Mouse (Mus musculus): ENCODE measurements around the gene Galnt17. TPM values are rescaled to one million over a fixed set of nuclear protein-coding genes. Genes with fewer than 3 reads are reported as not detected.

The Galnt17 gene
- polyA plus RNA-seq, 1 experiment from 2014 or later, result 10.9 TPM

- Histone ChIP-seq H3K9me3 (ENCODE audit: control insufficient read depth, low read length) (no peaks in the 10 kb centered on the region), H3K4me1 (replicated peaks; ENCODE audit: control insufficient read depth, insufficient read depth, low read length) (no peaks in the 10 kb centered on the region), H3K27me3 (replicated peaks; ENCODE audit: control insufficient read depth, insufficient read depth, low read length) (no peaks in the 10 kb centered on the region), H3K4me2 (ENCODE audit: low read length) (no peak overlapping the region), H3K27ac (ENCODE audit: low read length) (no peak overlapping the region), H3K9ac (replicated peaks; ENCODE audit: low read depth, low read length) (no peak overlapping the region), H3K4me3 (replicated peaks; ENCODE audit: low read length) (no peak overlapping the region), H3K36me3 (ENCODE audit: control insufficient read depth, insufficient read depth) (no peaks in the 10 kb centered on the region)
- 94% methylated on average over 3 of the region's 3 CpGs for WGBS
- no peak for ATAC-seq
These were observed 330.3 kb downstream of the Galnt17 start for GRCm38 (mm10) chr5:130977999-130978398.

GRCm38 (mm10) chr5:130952361-130952760 is 355.9 kb downstream of the Galnt17 start:
- Histone ChIP-seq H3K36me3 (ENCODE audit: control insufficient read depth, insufficient read depth) (no peaks in the 10 kb centered on the region), H3K9ac (replicated peaks; ENCODE audit: low read depth, low read length) (no peak overlapping the region), H3K4me2 (ENCODE audit: low read length) (no peak overlapping the region), H3K4me1 (replicated peaks; ENCODE audit: control insufficient read depth, insufficient read depth, low read length) (peaks cover 8% of the 10 kb centered on the region), H3K9me3 (ENCODE audit: control insufficient read depth, low read length) (peaks cover 4% of the 10 kb centered on the region; the same call in 1 of the 2 replicates), H3K4me3 (replicated peaks; ENCODE audit: low read length) (no peak overlapping the region), H3K27me3 (replicated peaks; ENCODE audit: control insufficient read depth, insufficient read depth, low read length) (no peaks in the 10 kb centered on the region), H3K27ac (ENCODE audit: low read length) (no peak overlapping the region)
- WGBS, result 87% methylated on average over 7 of the region's 7 CpGs
- ATAC-seq, result no peak

GRCm38 (mm10) chr5:130950894-130951400 is 357.4 kb downstream of the Galnt17 start:
- no peak overlapping the region for H3K4me3 ChIP-seq (replicated peaks; ENCODE audit: low read length)
- peaks cover 4% of the 10 kb centered on the region; the same call in 1 of the 2 replicates for H3K9me3 ChIP-seq (ENCODE audit: control insufficient read depth, low read length)
- H3K4me2 ChIP-seq (ENCODE audit: low read length), result no peak overlapping the region
- H3K4me1 ChIP-seq (replicated peaks; ENCODE audit: control insufficient read depth, insufficient read depth, low read length), result peaks cover 5% of the 10 kb centered on the region; the same call in 1 of the 2 replicates
- WGBS, result 45% methylated on average over 6 of the region's 6 CpGs
- H3K9ac ChIP-seq (replicated peaks; ENCODE audit: low read depth, low read length), result no peak overlapping the region
- no peak overlapping the region for H3K27ac ChIP-seq (ENCODE audit: low read length)
- H3K36me3 ChIP-seq (ENCODE audit: control insufficient read depth, insufficient read depth), result no peaks in the 10 kb centered on the region
- no peak for ATAC-seq
- H3K27me3 ChIP-seq (replicated peaks; ENCODE audit: control insufficient read depth, insufficient read depth, low read length), result no peaks in the 10 kb centered on the region

DNA sequence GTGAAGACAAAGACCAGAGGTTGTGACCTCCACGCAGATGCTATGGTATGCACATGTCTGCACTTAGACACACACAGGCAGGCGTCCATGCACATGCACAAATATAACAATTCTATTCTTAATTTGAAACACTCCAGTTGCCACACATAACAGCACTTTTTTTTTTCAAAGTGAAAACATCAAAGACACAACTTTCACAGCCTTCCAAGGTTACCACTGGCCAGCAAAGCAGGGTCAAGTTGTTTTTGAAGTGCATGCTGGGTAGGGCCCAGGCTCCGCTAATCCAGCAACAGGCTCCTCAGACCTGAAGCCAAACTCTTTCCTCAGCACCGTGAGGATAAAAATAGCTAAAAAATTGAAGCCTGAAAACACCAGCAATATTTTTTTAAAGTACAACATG is 357.9 kb downstream of the Galnt17 start:
- 50% methylated on average over 4 of the region's 4 CpGs for WGBS
- no peak for ATAC-seq
- no peak overlapping the region for H3K27ac ChIP-seq (ENCODE audit: low read length)
- peaks cover 4% of the 10 kb centered on the region; the same call in 1 of the 2 replicates for H3K9me3 ChIP-seq (ENCODE audit: control insufficient read depth, low read length)
- no peak overlapping the region for H3K4me2 ChIP-seq (ENCODE audit: low read length)
- no peak overlapping the region for H3K4me3 ChIP-seq (replicated peaks; ENCODE audit: low read length)
- no peaks in the 10 kb centered on the region for H3K27me3 ChIP-seq (replicated peaks; ENCODE audit: control insufficient read depth, insufficient read depth, low read length)
- 0 out of 2 replicates have a peak, but pooled peaks cover 3% of the 10 kb centered on the region for H3K4me1 ChIP-seq (replicated peaks; ENCODE audit: control insufficient read depth, insufficient read depth, low read length)
- H3K36me3 ChIP-seq (ENCODE audit: control insufficient read depth, insufficient read depth), result no peaks in the 10 kb centered on the region
- no peak overlapping the region for H3K9ac ChIP-seq (replicated peaks; ENCODE audit: low read depth, low read length)

- no peak overlapping the region for H3K4me3 ChIP-seq (replicated peaks; ENCODE audit: low read length)
- H3K4me1 ChIP-seq (replicated peaks; ENCODE audit: control insufficient read depth, insufficient read depth, low read length), result 0 out of 2 replicates have a peak, but pooled peaks cover 3% of the 10 kb centered on the region
- no peak overlapping the region for H3K9ac ChIP-seq (replicated peaks; ENCODE audit: low read depth, low read length)
- 75% methylated on average over 1 of the region's 1 CpGs for WGBS
- peaks cover 4% of the 10 kb centered on the region; the same call in 1 of the 2 replicates for H3K9me3 ChIP-seq (ENCODE audit: control insufficient read depth, low read length)
- H3K27ac ChIP-seq (ENCODE audit: low read length), result no peak overlapping the region
- H3K36me3 ChIP-seq (ENCODE audit: control insufficient read depth, insufficient read depth), result no peaks in the 10 kb centered on the region
- ATAC-seq, result no peak
- H3K27me3 ChIP-seq (replicated peaks; ENCODE audit: control insufficient read depth, insufficient read depth, low read length), result no peaks in the 10 kb centered on the region
- H3K4me2 ChIP-seq (ENCODE audit: low read length), result no peak overlapping the region
These were observed 358.6 kb downstream of the Galnt17 start for GRCm38 (mm10) chr5:130949710-130950109.

- ATAC-seq, result peak; percentile 72
- WGBS, result 3% methylated on average over 4 of the region's 4 CpGs
- Histone ChIP-seq H3K9me3 (ENCODE audit: control insufficient read depth, low read length) (no peaks in the 10 kb centered on the region), H3K4me2 (ENCODE audit: low read length) (no peak overlapping the region), H3K27me3 (replicated peaks; ENCODE audit: control insufficient read depth, insufficient read depth, low read length) (no peaks in the 10 kb centered on the region), H3K4me1 (replicated peaks; ENCODE audit: control insufficient read depth, insufficient read depth, low read length) (peaks cover 18% of the 10 kb centered on the region), H3K36me3 (ENCODE audit: control insufficient read depth, insufficient read depth) (no peaks in the 10 kb centered on the region), H3K4me3 (replicated peaks; ENCODE audit: low read length) (no peak overlapping the region), H3K27ac (ENCODE audit: low read length) (peak overlapping the region; percentile 85), H3K9ac (replicated peaks; ENCODE audit: low read depth, low read length) (no peak overlapping the region; the same call in 1 of the 2 replicates)
These were observed 369.2 kb downstream of the Galnt17 start for GRCm38 (mm10) chr5:130938911-130939608.

- no peaks in the 10 kb centered on the region for H3K36me3 ChIP-seq (ENCODE audit: control insufficient read depth, insufficient read depth)
- H3K4me1 ChIP-seq (replicated peaks; ENCODE audit: control insufficient read depth, insufficient read depth, low read length), result peaks cover 18% of the 10 kb centered on the region
- no peaks in the 10 kb centered on the region for H3K9me3 ChIP-seq (ENCODE audit: control insufficient read depth, low read length)
- peak overlapping the region; percentile 85 for H3K27ac ChIP-seq (ENCODE audit: low read length)
- no peak overlapping the region for H3K9ac ChIP-seq (replicated peaks; ENCODE audit: low read depth, low read length)
- no peak overlapping the region for H3K4me2 ChIP-seq (ENCODE audit: low read length)
- peak; percentile 77 for ATAC-seq
- WGBS, result 0% methylated on average over 7 of the region's 7 CpGs
- no peaks in the 10 kb centered on the region for H3K27me3 ChIP-seq (replicated peaks; ENCODE audit: control insufficient read depth, insufficient read depth, low read length)
- H3K4me3 ChIP-seq (replicated peaks; ENCODE audit: low read length), result no peak overlapping the region
These were observed 370.0 kb downstream of the Galnt17 start for GRCm38 (mm10) chr5:130938274-130938741.

- Histone ChIP-seq H3K27me3 (replicated peaks; ENCODE audit: control insufficient read depth, insufficient read depth, low read length) (no peaks in the 10 kb centered on the region), H3K9ac (replicated peaks; ENCODE audit: low read depth, low read length) (no peak overlapping the region), H3K4me1 (replicated peaks; ENCODE audit: control insufficient read depth, insufficient read depth, low read length) (peaks cover 2% of the 10 kb centered on the region; the same call in 1 of the 2 replicates), H3K4me2 (ENCODE audit: low read length) (no peak overlapping the region), H3K4me3 (replicated peaks; ENCODE audit: low read length) (no peak overlapping the region), H3K9me3 (ENCODE audit: control insufficient read depth, low read length) (no peaks in the 10 kb centered on the region), H3K36me3 (ENCODE audit: control insufficient read depth, insufficient read depth) (no peaks in the 10 kb centered on the region), H3K27ac (ENCODE audit: low read length) (no peak overlapping the region)
- WGBS, result 81% methylated on average over 1 of the region's 1 CpGs
- ATAC-seq, result no peak
These were observed 377.3 kb downstream of the Galnt17 start for GRCm38 (mm10) chr5:130930999-130931398.

GRCm38 (mm10) chr5:130927794-130928149 is 380.5 kb downstream of the Galnt17 start:
- no peak overlapping the region for H3K27ac ChIP-seq (ENCODE audit: low read length)
- 83% methylated on average over 8 of the region's 8 CpGs for WGBS

More at GRCm38 (mm10) chr5:130927794-130928149, 380.5 kb downstream of the Galnt17 start:
- Histone ChIP-seq H3K4me3 (replicated peaks; ENCODE audit: low read length) (no peak overlapping the region), H3K9me3 (ENCODE audit: control insufficient read depth, low read length) (no peaks in the 10 kb centered on the region), H3K27me3 (replicated peaks; ENCODE audit: control insufficient read depth, insufficient read depth, low read length) (no peaks in the 10 kb centered on the region), H3K9ac (replicated peaks; ENCODE audit: low read depth, low read length) (no peak overlapping the region), H3K36me3 (ENCODE audit: control insufficient read depth, insufficient read depth) (no peaks in the 10 kb centered on the region), H3K4me1 (replicated peaks; ENCODE audit: control insufficient read depth, insufficient read depth, low read length) (peaks cover 11% of the 10 kb centered on the region), H3K4me2 (ENCODE audit: low read length) (no peak overlapping the region)
- no peak for ATAC-seq
